Mouse (Mus musculus) cerebellum, postnatal 14 days (tissue): ENCODE data around the gene Enthd1.
A peak's percentile ranks its signal among the peaks of the same experiment; 100 is the strongest.

Experiments
- DNase-seq, 2 experiments: peaks; one replicate each; pipeline ENCODE4 v3.0.0; 2021; ENCODE audit warnings: mixed read lengths in 2 of 2

Gene Enthd1

DNA sequence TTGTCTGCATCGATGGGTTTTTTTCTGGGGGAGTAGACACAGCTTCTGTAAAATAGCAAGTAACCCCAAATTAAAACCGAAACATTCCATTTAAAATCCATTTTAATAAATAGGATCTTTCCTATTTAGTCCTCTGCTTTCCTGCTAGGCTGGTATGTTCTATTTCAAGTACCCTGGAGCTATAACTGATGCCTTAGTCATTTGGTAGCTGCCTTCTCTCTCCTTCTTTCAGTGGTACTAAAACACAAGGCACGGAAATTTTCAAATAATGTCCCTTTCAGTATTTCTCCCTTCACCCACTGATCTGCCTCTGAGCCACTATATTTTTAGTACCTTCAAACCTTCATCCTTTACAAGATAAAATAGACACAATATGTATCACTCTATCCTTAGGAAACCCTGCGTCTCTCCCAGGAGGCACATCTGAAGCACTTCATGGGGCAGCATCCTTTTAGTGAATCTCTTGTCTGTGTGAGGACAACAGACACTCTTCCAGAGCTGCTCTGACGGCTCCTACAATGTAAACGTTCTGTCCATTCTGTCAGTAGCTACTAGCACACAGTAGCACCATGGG lies 90.4 kb downstream of the Enthd1 start:
- no peak for DNase-seq

GRCm38 (mm10) chr15:80467876-80468275 lies 97.1 kb downstream of the Enthd1 start:
- DNase-seq, result no peak

- DNase-seq, result no peak
These were observed 102.8 kb downstream of the Enthd1 start for GRCm38 (mm10) chr15:80462106-80462505.

DNA sequence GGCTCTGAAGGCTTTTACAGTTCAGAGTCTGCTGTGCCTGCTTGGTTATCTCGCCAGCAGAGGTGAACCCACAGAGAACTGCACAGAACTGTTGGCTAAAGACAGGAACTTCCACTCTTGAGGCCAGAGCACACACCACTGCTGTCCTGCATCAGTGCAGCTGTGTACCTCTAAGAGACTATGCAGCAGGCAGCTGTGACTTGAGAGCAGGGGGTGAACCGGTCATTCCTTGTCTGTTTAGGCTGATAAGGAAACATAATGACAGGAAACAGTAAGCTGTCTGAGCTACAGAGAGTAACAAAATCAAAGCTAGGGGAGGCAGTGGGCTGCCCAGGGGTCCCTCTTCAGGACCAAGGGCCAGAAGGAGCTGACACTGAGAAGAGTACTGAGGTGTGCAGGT lies 103.5 kb downstream of the Enthd1 start:
- DNase-seq, result no peak

DNA sequence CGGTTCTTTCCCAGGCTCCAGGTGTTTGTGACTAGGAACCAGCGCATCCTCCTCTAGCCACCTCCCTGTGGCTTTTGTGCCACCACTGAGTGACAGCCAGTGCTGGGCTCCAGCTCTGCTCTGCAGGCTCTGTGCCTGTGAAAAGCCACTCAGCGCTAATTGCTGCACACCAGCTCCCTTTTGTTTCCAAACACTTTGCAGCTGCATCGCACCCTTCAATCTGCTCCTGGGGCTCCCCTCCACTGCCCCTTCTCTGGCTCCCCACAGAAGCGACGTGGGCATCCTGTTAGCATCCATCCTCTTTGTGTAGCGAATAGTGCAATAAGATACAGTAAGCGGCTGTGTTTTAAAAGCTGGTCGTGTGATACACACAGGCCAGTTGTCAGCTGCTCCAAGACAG lies 104.9 kb downstream of the Enthd1 start:
- no peak for DNase-seq

DNA sequence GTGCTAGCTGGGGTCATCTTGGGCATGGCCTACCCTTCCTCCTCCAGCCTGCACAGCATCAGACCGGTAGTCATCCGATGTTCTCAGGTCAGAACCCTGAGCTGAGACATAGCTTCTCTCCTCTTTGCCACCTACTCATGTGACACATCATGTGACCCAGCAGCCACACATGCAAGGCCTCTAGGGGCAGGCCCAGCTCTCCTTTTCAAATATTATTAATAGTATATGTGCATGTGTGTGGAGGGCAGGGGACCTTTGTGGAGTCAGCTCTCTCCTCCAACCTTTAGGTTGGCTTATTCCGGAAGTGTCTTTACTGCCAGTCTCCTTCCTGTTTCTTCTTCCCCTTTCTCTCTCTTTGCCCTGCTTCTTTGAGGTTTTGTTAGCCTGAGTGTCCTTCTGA lies 107.0 kb downstream of the Enthd1 start:
- DNase-seq, result no peak

- DNase-seq, result peak; percentile 18 to 22
These were observed 110.5 kb downstream of the Enthd1 start for GRCm38 (mm10) chr15:80454486-80454885.

- peak in 1 of 2 experiments; percentile 16 for DNase-seq
These were observed 112.5 kb downstream of the Enthd1 start for GRCm38 (mm10) chr15:80452425-80452824.

- DNase-seq, result no peak
These were observed 118.8 kb downstream of the Enthd1 start for GRCm38 (mm10) chr15:80445956-80446687.

DNA sequence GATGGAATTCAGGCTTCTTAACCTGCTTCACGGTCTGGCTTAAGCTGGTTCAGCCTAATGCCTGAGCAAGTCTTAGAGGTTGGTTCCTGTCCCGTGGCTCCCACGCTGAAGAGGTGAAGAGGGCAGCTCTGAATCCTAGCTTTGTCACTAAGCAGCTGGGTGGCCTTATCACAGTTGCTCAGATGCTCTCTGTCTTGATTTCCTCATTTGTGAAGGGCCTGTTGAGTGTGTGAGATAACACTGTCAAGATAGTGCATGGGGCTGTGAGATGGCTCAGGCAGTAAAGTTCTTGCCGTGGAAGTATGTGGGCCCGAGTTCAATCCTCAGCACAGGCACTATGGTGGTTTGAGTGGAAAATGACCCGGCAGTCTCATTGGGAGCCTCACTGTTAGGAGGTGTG lies 124.8 kb downstream of the Enthd1 start:
- DNase-seq, result no peak

DNA sequence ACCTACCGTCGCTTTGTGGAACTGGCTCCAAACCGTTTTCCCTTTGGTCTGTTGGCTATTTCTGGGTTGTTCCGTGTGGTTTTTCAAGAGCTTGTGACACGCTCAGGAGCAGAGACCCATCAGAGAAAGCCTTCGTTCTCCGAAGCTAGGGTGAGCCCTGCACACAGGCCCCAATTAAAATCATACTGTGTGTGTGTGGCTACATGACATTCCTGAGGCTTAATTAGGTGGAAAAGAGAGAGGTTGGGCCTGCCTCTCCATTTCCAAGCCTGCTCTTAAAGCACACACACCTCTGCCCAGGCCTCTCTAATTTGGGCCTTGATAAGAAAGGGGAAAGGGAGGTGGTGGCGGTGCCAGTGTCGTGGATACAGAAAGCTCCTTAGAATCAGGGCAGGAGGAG lies 126.5 kb downstream of the Enthd1 start:
- no peak for DNase-seq

GRCm38 (mm10) chr15:80437996-80438395 lies 127.0 kb downstream of the Enthd1 start:
- no peak for DNase-seq

- no peak for DNase-seq
These were observed 128.0 kb downstream of the Enthd1 start for GRCm38 (mm10) chr15:80436961-80437360.

GRCm38 (mm10) chr15:80430324-80430723 lies 134.6 kb downstream of the Enthd1 start:
- no peak for DNase-seq

- no peak for DNase-seq
These were observed 146.8 kb downstream of the Enthd1 start for GRCm38 (mm10) chr15:80418146-80418545.

- DNase-seq, result no peak
These were observed 147.9 kb downstream of the Enthd1 start for GRCm38 (mm10) chr15:80417066-80417465.

- DNase-seq, result no peak
These were observed 149.8 kb downstream of the Enthd1 start for GRCm38 (mm10) chr15:80415132-80415531.

GRCm38 (mm10) chr15:80413988-80414721 lies 150.8 kb downstream of the Enthd1 start:
- peak; percentile 54 for DNase-seq

- peak in 1 of 2 experiments; percentile 51 for DNase-seq
These were observed 151.9 kb downstream of the Enthd1 start for GRCm38 (mm10) chr15:80413070-80413469.

DNA sequence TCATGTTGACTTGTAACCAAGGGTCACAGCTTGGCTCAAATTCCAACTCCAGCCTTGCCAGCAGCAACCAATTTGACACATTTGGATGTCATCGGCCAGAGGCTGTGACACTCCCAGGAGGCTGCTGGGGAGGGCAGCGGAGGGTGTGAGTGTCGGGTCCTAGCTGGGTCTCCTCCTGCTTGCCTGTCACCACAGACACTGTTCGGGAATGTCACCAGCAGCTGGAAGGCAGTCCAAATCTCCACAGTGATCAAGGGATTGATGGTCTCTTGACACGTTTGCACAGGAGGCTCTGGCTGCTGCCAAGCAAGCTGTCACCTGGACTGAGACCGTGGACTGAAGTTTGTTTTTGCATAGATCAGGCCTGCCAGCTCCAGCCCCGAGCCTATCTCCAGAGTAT lies 154.3 kb downstream of the Enthd1 start:
- DNase-seq, result peak in 1 of 2 experiments; percentile 41

- DNase-seq, result no peak
These were observed 157.1 kb downstream of the Enthd1 start for GRCm38 (mm10) chr15:80407873-80408272.
